Mouse (Mus musculus) heart, adult 8-10 months (tissue): Measurements from ENCODE around the gene Capza2. TPM values are rescaled to one million over a fixed set of nuclear protein-coding genes. Genes with fewer than 3 reads are reported as not detected.
A peak's percentile ranks its signal among the peaks of the same experiment; 100 is the strongest.
"Not testable (repeated sequence)": the region's sequence is repeated elsewhere in the genome, so short reads cannot be mapped to it uniquely, and the experiment has no call there.

Experiments used
- DNase-seq: peaks from one replicate; pipeline ENCODE4 v3.0.0; 2022; ENCODE audit warnings: low spot score
- total RNA-seq, 4 experiments: library from RNA; stranded (reverse); gene quantifications; 2 replicates each; pipeline ENCODE4 v1.2.4; 2022

Gene Capza2
- total RNA-seq, 4 experiments from 2014 or later: 133 to 149 (median 136) TPM

- DNase-seq: no peak
These were observed 4.0 kb downstream of the Capza2 start for GRCm38 (mm10) chr6:17640031-17640430.

- no peak for DNase-seq
These were observed 6.7 kb downstream of the Capza2 start for GRCm38 (mm10) chr6:17642739-17643138.

DNA sequence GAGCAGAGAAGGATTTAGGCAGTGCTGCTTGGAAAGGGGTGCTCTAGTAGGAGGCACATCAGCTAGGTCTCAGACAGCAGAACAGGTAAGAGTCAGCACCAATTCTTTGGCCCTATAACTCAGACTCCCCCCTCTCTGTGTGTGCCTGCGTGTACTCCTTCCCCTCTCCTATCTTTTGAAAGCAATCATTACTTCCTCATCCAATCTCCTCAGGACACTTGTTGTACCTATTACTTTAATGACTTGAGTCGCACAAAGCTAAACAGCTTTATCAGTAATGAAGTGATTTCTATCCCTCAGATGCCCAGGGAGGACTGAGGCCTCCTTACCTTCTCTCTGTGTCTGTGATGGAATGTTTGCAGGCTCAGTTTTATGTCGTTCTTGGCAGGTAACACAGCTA lies 10.1 kb downstream of the Capza2 start:
- DNase-seq: no peak

DNA sequence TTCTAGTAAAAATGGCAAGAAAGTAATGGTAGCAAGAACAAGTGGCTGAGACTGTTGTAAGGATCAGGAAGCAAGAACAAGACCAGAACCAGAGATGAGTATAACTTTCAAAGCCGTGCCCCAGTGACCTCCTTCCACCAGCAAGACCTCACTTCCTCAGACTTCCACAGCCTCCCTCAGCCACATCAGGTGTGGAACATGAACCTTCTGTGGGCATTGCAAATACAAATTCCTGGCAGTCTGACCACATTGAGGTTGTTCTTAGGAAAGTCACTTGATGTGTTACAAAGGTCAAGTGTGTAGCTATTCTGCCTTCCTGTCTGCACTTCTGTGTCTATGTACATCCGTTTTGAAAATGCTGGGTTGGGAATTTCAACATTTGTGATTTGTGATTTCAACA lies 16.1 kb downstream of the Capza2 start:
- no peak for DNase-seq

DNA sequence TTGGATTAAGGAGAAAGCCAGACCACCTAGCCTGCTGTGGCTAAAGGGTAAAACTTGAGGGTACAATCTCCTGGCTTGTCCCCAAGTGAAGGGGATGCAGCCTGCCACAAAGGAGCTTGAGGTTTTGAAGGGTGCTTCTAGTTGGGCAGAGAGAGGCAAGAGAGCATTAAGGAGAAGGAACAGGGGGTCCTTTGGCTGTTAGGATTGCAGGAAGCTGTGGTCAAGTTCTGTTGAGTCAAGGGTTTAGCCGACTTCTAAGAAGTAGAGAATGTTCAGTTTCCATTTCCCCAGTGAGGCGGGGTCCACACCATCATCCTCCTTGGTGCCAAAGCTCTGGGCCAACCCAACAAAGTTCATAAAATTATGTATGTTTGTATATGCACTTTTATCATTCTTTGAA lies 19.0 kb downstream of the Capza2 start:
- no peak for DNase-seq

DNA sequence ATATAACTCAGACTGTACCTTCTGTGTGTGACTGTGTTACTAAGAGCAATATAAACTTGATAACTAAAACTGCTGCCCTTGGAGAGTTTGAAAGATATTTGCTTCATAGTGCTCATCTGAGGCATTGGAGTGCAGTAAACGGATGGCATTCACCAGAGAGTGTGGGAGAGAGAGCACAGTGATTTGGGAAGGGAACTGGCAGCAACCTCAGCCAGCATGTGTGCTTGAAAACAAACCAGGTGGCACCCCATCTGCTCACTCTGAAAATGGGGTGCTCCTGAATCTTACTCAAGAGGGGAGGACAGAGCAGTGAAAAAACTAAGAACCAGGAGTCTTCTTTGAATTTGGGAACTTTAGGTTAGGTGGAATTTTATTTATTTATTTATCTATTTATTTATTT lies 21.3 kb downstream of the Capza2 start:
- no peak for DNase-seq

DNA sequence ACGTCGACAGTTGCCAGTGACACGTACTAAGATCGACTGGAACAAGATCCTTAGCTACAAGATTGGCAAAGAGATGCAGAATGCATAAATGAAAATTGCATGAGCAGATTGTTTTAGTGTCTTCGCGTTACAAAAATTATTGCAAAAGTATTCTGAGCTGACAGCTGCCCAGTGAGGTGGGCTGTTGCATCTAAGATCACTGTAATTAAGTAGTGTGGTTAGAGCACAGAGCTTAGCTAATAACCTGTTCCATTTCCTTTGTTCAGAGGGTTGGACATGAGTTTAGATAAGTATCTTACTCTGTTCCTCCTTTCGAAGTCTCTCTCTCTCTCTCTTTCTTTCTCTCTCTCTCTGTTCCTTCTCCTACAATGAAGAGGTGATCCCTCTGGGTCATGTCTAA lies 29.3 kb downstream of the Capza2 start:
- no peak for DNase-seq

- DNase-seq: no peak
These were observed 30.0 kb downstream of the Capza2 start for GRCm38 (mm10) chr6:17666024-17666423.

DNA sequence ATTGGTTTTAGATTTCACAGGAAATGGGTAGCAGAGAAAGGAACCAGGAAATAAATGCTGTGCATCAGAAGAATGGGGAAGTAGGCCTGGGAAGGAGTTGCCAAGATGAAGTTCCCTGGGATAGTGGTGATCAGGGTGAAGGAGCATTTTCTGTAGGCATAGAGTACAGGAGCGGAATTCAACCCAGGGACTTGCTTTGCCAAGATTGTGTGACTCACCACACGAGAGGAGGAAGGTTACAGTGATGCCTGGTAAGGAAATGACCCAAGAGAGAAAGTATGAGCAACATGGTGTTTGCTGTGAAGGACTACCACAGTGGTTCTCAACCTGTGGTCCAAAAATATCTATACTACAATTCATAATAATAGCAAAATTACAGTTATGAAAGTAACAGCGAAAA lies 31.8 kb downstream of the Capza2 start:
- no peak for DNase-seq

- no peak for DNase-seq
These were observed 32.3 kb downstream of the Capza2 start for GRCm38 (mm10) chr6:17668334-17668733.

DNA sequence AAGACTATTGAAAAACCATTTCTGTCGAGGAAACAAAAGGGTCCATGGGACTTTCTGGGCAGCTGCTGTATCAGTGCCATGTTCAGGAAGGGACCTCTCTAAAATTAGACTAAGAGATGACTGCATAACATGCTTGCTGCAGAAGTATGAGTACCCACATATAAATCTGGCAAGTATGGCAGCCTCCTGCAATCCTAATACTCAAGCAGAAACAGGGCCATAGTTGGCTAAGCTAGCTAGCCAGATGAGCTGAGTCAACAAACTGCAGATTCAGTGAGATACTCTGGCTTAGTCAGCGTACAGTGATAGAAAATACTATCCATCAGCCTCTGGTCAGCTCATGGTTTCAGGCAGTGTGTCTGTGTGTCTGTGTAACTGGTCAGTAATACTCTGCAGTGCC lies 33.8 kb downstream of the Capza2 start:
- DNase-seq: no peak

DNA sequence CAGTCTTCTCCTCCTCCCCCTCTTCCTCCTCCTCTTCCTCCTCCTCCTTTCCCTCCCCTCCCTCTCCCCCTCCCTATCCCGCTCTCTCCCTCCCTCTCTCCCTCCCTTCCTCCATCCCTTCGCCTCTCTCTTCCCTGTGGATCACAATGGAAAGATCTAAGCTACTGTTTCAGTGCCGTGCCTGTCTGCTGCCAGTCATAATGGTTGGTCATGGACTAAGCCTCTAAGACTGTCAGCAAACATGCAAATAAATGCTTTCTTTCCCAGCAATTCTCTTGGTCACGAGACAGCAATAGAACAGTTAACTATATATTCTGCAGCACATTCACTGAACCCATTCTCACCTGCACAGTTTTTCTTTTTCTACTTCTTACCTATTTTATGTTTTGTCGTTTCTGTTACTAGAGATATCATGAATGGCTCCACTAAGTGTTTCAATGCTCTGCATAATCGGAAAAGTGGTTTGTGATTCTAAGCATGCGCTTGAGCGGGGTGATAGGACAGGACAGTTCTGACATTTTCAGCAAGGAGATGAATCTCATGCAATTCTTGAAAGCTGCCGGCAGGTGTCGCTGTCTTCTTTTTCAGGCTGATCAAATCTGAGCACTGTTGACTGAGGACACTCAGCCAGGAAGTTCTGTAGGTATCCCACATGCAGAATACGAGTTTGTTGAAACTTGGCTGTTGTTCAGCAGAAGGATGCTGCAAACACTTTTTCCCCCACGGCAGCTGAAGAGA lies 39.2 kb downstream of the Capza2 start:
- DNase-seq: peak; percentile 37

- DNase-seq: no peak
These were observed 41.0 kb downstream of the Capza2 start for GRCm38 (mm10) chr6:17677008-17677407.

DNA sequence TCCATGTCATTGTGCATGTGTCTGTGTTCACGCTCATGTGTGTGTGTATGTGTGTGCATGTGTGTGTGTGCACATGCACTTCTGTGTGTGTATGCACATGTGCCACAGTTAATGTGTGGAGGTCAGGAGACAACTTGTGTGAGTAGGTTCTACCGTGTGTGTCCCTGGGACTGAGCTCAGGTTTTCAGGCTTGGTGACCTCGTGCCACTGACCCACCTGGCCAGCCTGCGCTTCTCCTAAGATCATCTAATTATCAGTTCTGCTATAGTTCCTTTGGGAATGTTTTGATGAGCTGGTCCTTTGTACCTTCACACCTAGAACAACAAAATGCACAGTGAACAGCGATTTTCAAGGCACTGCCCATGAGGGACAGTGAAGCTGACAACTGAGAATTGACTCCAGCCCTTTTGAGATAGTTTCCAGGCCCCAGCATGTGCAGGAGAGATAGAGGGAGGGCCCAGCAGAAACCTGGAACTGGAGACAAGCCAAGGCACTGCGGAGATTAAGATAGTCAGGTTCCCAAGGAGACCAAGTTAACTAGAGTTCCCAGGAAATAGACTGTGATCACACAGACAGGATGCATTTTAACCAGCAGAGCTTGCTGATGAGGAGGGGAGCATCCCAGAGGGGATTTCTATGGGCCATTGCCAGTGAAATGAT lies 44.4 kb downstream of the Capza2 start:
- DNase-seq: no peak

- DNase-seq: no peak
These were observed 45.8 kb downstream of the Capza2 start for GRCm38 (mm10) chr6:17681810-17682209.

DNA sequence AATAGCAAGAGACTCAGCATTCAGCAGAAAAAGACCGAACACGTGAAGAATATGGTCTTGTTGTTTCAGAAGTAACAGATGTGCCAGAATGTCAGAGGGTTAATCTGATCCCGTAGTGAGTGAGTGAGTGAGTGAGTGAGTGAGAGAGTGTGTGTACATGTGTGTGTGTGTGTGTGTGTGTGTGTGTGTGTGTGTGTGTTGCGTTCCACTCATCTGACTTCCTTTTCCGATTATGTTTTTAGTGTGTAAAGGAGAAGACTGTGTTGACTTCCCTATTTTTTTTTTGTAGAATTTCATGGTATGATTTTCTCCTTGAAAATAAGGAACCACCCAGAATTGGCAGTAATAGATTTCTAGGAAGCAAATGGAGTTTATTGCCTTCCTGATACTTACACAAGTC lies 52.6 kb downstream of the Capza2 start:
- DNase-seq: no peak

- DNase-seq: no peak
These were observed 56.6 kb downstream of the Capza2 start, which contains the start of gene St7 for GRCm38 (mm10) chr6:17692647-17693046. TSS of gene St7 (plus strand) at chr6:17692933.

- peak; percentile 74 for DNase-seq
These were observed 57.9 kb downstream of the Capza2 start for GRCm38 (mm10) chr6:17693726-17694549.

GRCm38 (mm10) chr6:17694550-17694951 lies 58.5 kb downstream of the Capza2 start:
- DNase-seq: peak; percentile 70

DNA sequence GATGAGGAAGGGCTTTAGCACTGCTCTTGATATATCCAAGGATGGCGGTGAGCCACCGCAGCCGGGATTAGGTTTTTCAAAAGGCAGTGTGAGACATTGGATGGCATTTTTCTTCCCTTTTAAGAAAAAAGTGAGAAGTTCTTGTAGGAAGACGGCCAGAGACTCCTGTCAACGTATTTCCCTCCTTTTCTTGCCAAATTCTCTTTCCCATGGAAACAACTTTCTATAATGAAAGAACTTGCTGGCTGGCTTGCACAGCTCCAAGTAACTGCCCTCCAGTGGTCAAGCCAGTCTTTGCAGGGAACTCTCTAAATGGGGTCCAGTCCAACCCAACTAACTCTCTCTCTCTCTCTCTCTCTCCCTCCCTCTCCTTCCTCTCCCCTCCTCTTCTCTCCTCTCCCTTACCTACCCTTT lies 60.3 kb downstream of the Capza2 start:
- DNase-seq: peak; percentile 48

GRCm38 (mm10) chr6:17700936-17701612 lies 65.0 kb downstream of the Capza2 start:
- DNase-seq: no peak

DNA sequence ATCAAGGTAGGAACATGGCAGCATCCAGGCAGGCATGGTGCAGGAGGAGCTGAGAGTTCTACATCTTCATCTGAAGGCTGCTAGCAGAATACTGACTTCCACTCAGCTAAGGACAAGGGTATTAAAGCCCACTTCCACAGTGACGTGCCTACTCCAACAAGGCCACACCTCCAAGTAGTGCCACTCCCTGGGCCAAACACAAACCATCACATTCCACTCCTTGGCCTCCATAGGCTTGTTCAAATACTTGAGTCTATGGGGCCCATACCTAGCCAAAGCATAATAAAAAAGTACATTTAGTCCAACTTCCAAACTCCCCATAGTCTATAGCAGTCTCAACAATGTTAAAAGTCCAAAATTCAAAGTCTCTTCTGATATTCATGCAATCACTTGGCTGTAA lies 68.0 kb downstream of the Capza2 start:
- not testable (repeated sequence) for DNase-seq
